Mouse (Mus musculus): ENCODE measurements at regions not wholly inside any gene's neighbourhood (a gene's known extent, or its start where the extent isn't known, plus 50 kb on each side); places are given as distances from the start of the nearest gene placed in this dataset.

- TF ChIP-seq CTCF (IDR thresholded peaks at IDR 0.05; ENCODE audit: low read depth), result no peak
- TF ChIP-seq EP300 (IDR thresholded peaks at IDR 0.05; ENCODE audit: low read depth), result no peak
Measured at GRCm38 (mm10) chr3:103490966-103491365, 84.1 kb upstream of the Syt6 start.
